Mouse (Mus musculus) liver, postnatal 0 days (tissue): Measurements from ENCODE around the gene Ccdc32. TPM values are rescaled to one million over a fixed set of nuclear protein-coding genes. Genes with fewer than 3 reads are reported as not detected.
"Not testable (repeated sequence)": the region's sequence is repeated elsewhere in the genome, so short reads cannot be mapped to it uniquely, and the experiment has no call there.

ENCODE experiments used
- ATAC-seq: fragments of 200-750 bp; cut with Nextera tagmentation; 2 replicates; pipeline ENCODE4 v1.8.0; 2017; ENCODE audit warnings: mild to moderate bottlenecking, moderate library complexity
- DNase-seq: peaks from one replicate; pipeline ENCODE4 v3.0.0-alpha.2; 2016
- H3K27ac ChIP-seq: fragments of 300-500 bp; sonication (generic); 2 replicates; pipeline ENCODE4 v1.5.1; 2014; ENCODE audit warnings: antibody characterized with exemption, moderate library complexity, mild to moderate bottlenecking, low read depth
- H3K27me3 ChIP-seq: fragments of 300-500 bp; sonication (generic); 2 replicates; pipeline ENCODE4 v1.6.1; 2014; ENCODE audit warnings: low read length, control low read depth, mixed read lengths; ENCODE audit not compliant: insufficient read depth
- H3K36me3 ChIP-seq: fragments of 300-500 bp; sonication (generic); replicated peaks from 2 replicates; pipeline ENCODE4 v1.6.1; 2014; ENCODE audit warnings: mild to moderate bottlenecking, control low read depth, low read length, moderate library complexity, mixed read lengths; ENCODE audit not compliant: insufficient read depth
- H3K4me1 ChIP-seq: fragments of 300-500 bp; sonication (generic); 2 replicates; pipeline ENCODE4 v1.6.1; 2014; ENCODE audit warnings: antibody characterized with exemption, mild to moderate bottlenecking, control low read depth; ENCODE audit not compliant: insufficient read depth
- H3K4me2 ChIP-seq: fragments of 300-500 bp; sonication (generic); 2 replicates; pipeline ENCODE4 v1.6.1; 2014; ENCODE audit warnings: low read depth, mild to moderate bottlenecking, low read length, moderate library complexity, mixed read lengths
- H3K4me3 ChIP-seq: fragments of 300-500 bp; sonication (generic); 2 replicates; pipeline ENCODE4 v1.5.1; 2014; ENCODE audit warnings: low read depth, low read length
- H3K9ac ChIP-seq: fragments of 300-500 bp; sonication (generic); replicated peaks from 2 replicates; pipeline ENCODE4 v1.6.1; 2014; ENCODE audit warnings: mild to moderate bottlenecking, moderate library complexity
- H3K9me3 ChIP-seq: fragments of 300-500 bp; sonication (generic); 2 replicates; pipeline ENCODE4 v1.6.1; 2016; ENCODE audit warnings: mild to moderate bottlenecking, control low read depth, low read length, mixed read lengths
- CTCF ChIP-seq: sonication (generic); IDR thresholded peaks from 2 replicates; pipeline ENCODE4 v1.5.1; 2016; ENCODE audit warnings: antibody characterized with exemption, low read depth
- EP300 ChIP-seq: IDR thresholded peaks from 2 replicates; pipeline ENCODE4 v1.6.1; 2016; ENCODE audit warnings: antibody characterized with exemption, low read depth, mild to moderate bottlenecking
- WGBS: fragments of 180-500 bp; shearing (Covaris S2); extraction: QIAGEN DNeasy Blood & Tissue Kit; methylation state at CpG from one replicate; pipeline ENCODE4 v1.1.7; 2014; ENCODE audit not compliant: insufficient replicate concordance; 5-methylcytosine and 5-hydroxymethylcytosine counted together
- polyA plus RNA-seq: library from polyadenylated mRNA; unstranded; fragments of >200 nt; fragmentation: Nextera tagmentation; extraction: Ambion mirVana; gene quantifications from 2 replicates; pipeline ENCODE4 v1.2.1, GENCODE M21; 2015

The Ccdc32 gene
- polyA plus RNA-seq, 1 experiment from 2014 or later = 12.8 TPM

GRCm38 (mm10) chr2:119017647-119018046 is 11.5 kb downstream of the Ccdc32 start:
- TF ChIP-seq CTCF (peak; percentile 46), EP300 (no peak)
- H3K9me3 ChIP-seq = no peaks in the 10 kb centered on the region
- H3K4me1 ChIP-seq = peaks cover 7% of the 10 kb centered on the region
- H3K36me3 ChIP-seq = peaks cover 44% of the 10 kb centered on the region
- no peak overlapping the region for H3K4me2 ChIP-seq
- DNase-seq (no peak), ATAC-seq (no peak)
- no peak overlapping the region for H3K9ac ChIP-seq
- H3K27ac ChIP-seq = no peak overlapping the region
- no peak overlapping the region for H3K4me3 ChIP-seq
- no peaks in the 10 kb centered on the region for H3K27me3 ChIP-seq
- WGBS = 92% methylated on average over 3 of the region's 3 CpGs

- not testable (repeated sequence) for H3K4me2 ChIP-seq, H3K4me3 ChIP-seq, H3K9me3 ChIP-seq, H3K27me3 ChIP-seq, ATAC-seq, DNase-seq, H3K9ac ChIP-seq, H3K27ac ChIP-seq, H3K4me1 ChIP-seq
- 40% methylated on average over 4 of the region's 4 CpGs for WGBS
- peaks cover 30% of the 10 kb centered on the region for H3K36me3 ChIP-seq
Measured at GRCm38 (mm10) chr2:119016312-119016711, 12.9 kb downstream of the Ccdc32 start.

DNA sequence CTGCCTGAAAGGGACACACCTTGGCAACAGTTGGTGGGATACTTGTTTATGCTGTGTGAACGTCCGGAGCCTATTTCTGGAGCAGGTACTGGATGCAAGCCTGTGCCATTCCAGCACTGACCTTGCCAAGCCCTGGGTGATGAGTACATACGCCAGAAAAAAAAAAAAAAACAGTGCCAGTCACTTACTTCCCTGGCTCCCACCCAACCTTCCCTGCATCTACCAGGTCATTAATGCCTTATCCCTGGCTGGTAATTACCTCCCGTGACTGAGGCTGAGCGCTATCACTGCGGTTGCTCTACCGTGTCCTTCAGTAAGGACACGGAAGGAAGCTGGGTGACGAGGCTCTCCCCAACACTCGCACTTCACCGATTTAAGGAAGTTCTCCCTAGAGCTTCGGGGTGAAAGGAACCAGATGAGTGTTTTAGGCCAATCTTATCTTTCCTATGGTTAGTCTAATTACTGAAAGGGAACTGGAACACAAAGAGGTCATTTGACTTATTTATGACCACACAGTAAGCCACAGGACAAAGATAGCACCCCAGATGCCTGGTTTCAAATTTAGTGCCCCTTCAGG is 13.5 kb downstream of the Ccdc32 start:
- no peak for TF ChIP-seq CTCF
- no peak; the same call in 1 of the 2 replicates for TF ChIP-seq EP300
- Histone ChIP-seq H3K9me3 (no peaks in the 10 kb centered on the region), H3K4me3 (no peak overlapping the region), H3K4me1 (peaks cover 7% of the 10 kb centered on the region), H3K27me3 (no peaks in the 10 kb centered on the region), H3K27ac (peak overlapping the region; percentile 39), H3K4me2 (peak overlapping the region; percentile 30; the same call in 1 of the 2 replicates), H3K36me3 (peaks cover 24% of the 10 kb centered on the region), H3K9ac (no peak overlapping the region)
- DNase-seq (no peak), ATAC-seq (peak; percentile 68)
- WGBS = 23% methylated on average over 12 of the region's 12 CpGs

- peaks cover 18% of the 10 kb centered on the region for H3K36me3 ChIP-seq
- DNase-seq (no peak), ATAC-seq (peak; percentile 45; the same call in 1 of the 2 replicates)
- WGBS = 47% methylated on average over 7 of the region's 7 CpGs
- H3K9ac ChIP-seq = no peak overlapping the region
- H3K4me3 ChIP-seq = no peak overlapping the region
- H3K4me2 ChIP-seq = no peak overlapping the region
- peaks cover 7% of the 10 kb centered on the region for H3K4me1 ChIP-seq
- no peaks in the 10 kb centered on the region for H3K27me3 ChIP-seq
- H3K9me3 ChIP-seq = no peaks in the 10 kb centered on the region
- H3K27ac ChIP-seq = 0 out of 2 replicates have a peak overlapping the region, but pooled peaks have one; percentile 39
- TF ChIP-seq EP300 (no peak), CTCF (peak; percentile 36)
Measured at GRCm38 (mm10) chr2:119014989-119015388, 14.2 kb downstream of the Ccdc32 start.

DNA sequence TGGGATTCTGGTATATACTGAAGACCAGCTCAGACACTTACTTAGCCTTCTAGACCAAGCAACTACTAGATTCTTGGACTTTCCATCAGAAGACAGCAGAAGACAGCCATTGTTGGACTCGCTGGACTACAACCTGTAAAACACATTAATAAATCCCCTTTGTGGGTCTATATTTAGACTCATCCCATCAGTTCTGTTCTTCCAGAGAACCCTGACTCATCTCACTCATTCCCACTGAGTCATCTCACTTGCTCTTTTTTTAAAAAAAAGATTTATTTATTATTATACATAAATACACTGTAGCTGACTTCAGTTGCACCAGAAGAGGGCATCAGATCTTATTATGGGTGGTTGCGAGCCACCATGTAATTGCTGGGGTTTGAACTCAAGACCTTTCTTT is 19.8 kb downstream of the Ccdc32 start:
- no peak for TF ChIP-seq CTCF
- no peak for TF ChIP-seq EP300
- 84% methylated on average over 2 of the region's 2 CpGs for WGBS
- H3K4me1 ChIP-seq = no peaks in the 10 kb centered on the region

DNA sequence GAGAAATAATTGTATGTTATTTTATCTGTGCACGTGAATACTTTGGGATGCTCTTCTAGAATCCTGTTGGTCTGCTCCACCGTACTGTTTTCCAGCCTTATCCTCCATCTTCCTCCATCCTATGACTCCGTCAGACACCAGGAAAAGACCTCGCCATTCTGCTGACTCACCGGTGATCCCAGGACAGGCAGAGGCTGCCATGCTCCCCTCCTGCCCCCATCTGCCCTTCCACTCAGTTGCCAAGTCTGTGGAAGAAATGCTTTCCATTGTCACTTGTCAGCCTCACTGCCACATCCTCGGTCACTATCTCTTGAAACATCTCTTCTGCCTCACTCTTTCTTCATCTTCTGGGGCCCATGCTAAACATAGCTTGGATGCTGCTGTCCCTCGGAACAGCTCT is 22.3 kb downstream of the Ccdc32 start:
- Histone ChIP-seq H3K36me3 (no peaks in the 10 kb centered on the region), H3K27me3 (no peaks in the 10 kb centered on the region), H3K9ac (no peak overlapping the region), H3K4me1 (no peaks in the 10 kb centered on the region), H3K9me3 (no peaks in the 10 kb centered on the region), H3K4me3 (no peak overlapping the region), H3K27ac (no peak overlapping the region), H3K4me2 (no peak overlapping the region)
- 79% methylated on average over 7 of the region's 7 CpGs for WGBS
- no peak for TF ChIP-seq CTCF
- ATAC-seq (no peak), DNase-seq (no peak)

More for the DNA sequence above, 19.8 kb downstream of the Ccdc32 start:
- no peak overlapping the region for H3K4me3 ChIP-seq
- ATAC-seq = no peak
- no peak overlapping the region for H3K4me2 ChIP-seq
- H3K9me3 ChIP-seq = no peaks in the 10 kb centered on the region
- no peak overlapping the region for H3K9ac ChIP-seq
- no peak overlapping the region for H3K27ac ChIP-seq
- no peaks in the 10 kb centered on the region for H3K27me3 ChIP-seq
- no peak for DNase-seq
- H3K36me3 ChIP-seq = no peaks in the 10 kb centered on the region
